Mouse (Mus musculus) forebrain, embryonic 12.5 days (tissue): ENCODE measurements around the gene Upb1. TPM values are rescaled to one million over a fixed set of nuclear protein-coding genes. Genes with fewer than 3 reads are reported as not detected.
A peak's percentile ranks its signal among the peaks of the same experiment; 100 is the strongest.
"Not testable (repeated sequence)": the region's sequence is repeated elsewhere in the genome, so short reads cannot be mapped to it uniquely, and the experiment has no call there.

Source experiments
- ATAC-seq: fragments of 200-750 bp; cut with Nextera tagmentation; 2 replicates; pipeline ENCODE4 v1.8.0; 2017; ENCODE audit warnings: moderate TSS enrichment; ENCODE audit not compliant: low FRiP score
- H3K27ac ChIP-seq: fragments of 300-500 bp; sonication (generic); 2 replicates; pipeline ENCODE4 v1.5.1; 2016; ENCODE audit warnings: mild to moderate bottlenecking
- H3K27me3 ChIP-seq: fragments of 300-500 bp; sonication (generic); 2 replicates; pipeline ENCODE4 v1.6.1; 2016; ENCODE audit warnings: mild to moderate bottlenecking
- H3K36me3 ChIP-seq: fragments of 300-500 bp; sonication (generic); replicated peaks from 2 replicates; pipeline ENCODE4 v1.6.1; 2016; ENCODE audit warnings: mild to moderate bottlenecking
- H3K4me1 ChIP-seq: fragments of 300-500 bp; sonication (generic); 2 replicates; pipeline ENCODE4 v1.6.1; 2016
- H3K4me2 ChIP-seq: fragments of 300-500 bp; sonication (generic); 2 replicates; pipeline ENCODE4 v1.6.1; 2016; ENCODE audit warnings: mild to moderate bottlenecking, moderate library complexity
- H3K4me3 ChIP-seq: fragments of 300-500 bp; sonication (generic); replicated peaks from 2 replicates; pipeline ENCODE4 v1.5.1; 2016; ENCODE audit warnings: mild to moderate bottlenecking
- H3K9ac ChIP-seq: fragments of 300-500 bp; sonication (generic); 2 replicates; pipeline ENCODE4 v1.6.1; 2016; ENCODE audit warnings: mild to moderate bottlenecking
- H3K9me3 ChIP-seq: fragments of 300-500 bp; sonication (generic); 2 replicates; pipeline ENCODE4 v1.6.1; 2016
- WGBS: fragments of 180-500 bp; shearing (Covaris S2); methylation state at CpG from one replicate; pipeline ENCODE4 v1.1.7; 2016; 5-methylcytosine and 5-hydroxymethylcytosine counted together
- polyA plus RNA-seq: library from polyadenylated mRNA; unstranded; fragments of >200 nt; fragmentation: Nextera tagmentation; extraction: Ambion mirVana; gene quantifications from 2 replicates; pipeline ENCODE4 v1.2.1, GENCODE M21; 2016

Upb1 gene
- polyA plus RNA-seq, 1 experiment from 2014 or later: not detected

DNA sequence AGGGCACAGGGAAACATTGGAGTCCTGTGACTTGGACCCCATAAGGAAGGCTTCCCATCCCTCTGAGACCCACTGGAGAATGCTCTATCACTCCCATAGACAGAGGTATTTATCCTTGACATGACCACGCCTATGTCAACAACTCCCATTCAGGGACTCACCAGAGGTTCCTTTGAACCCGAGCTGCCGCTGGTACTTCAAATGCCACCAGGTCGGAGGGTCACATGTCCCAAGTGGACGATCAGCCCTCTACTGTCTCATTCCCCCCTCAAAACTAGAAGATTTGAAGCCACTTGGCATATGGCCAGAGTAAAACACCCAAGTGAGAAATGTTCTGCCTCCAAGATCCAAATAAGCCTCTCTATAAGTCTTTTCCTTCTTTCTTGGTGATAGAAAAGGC lies 73.7 kb downstream of the Upb1 start:
- Histone ChIP-seq H3K4me3 (no peak overlapping the region), H3K27ac (no peak overlapping the region), H3K9ac (no peak overlapping the region), H3K4me1 (0 out of 2 replicates have a peak, but pooled peaks cover 6% of the 10 kb centered on the region), H3K9me3 (no peaks in the 10 kb centered on the region), H3K4me2 (no peak overlapping the region), H3K36me3 (no peaks in the 10 kb centered on the region), H3K27me3 (no peaks in the 10 kb centered on the region)
- 55% methylated on average over 5 of the region's 5 CpGs for WGBS
- ATAC-seq: no peak

DNA sequence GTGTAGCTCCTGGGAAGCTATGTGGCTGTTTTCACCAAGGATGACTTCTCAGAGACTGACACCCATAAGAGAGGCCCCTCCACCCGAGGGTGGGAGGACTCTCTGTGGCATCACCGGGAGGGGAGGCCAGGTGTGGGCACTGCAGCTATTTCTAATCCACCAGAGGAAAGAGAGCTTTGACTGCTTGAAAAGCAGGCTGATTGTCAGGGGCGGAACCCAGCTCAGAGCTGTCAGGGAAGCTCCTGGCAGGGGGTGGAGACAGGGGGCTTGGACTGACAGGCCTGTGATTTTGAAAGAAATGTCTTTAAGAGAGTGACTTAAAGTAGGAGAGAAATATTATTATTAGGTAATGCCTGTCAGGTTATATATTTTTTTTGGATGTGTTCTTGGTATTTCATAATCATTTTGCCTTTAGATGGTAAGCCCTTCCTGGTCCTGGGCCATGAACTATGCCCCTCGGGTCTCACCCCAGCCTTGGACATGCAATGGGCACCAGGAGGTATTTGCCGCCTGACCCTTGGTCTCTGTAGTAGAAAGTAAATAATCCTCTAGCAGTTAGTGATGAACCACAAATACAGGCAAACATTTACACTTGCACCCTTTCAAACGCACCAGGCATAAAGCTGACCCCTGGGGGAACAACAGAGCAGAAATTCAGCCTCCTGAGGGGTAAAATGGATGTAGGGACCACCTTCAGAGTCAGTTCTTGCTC lies 74.4 kb downstream of the Upb1 start:
- not testable (repeated sequence) for ATAC-seq, H3K9ac ChIP-seq, H3K4me2 ChIP-seq, H3K27me3 ChIP-seq, H3K4me3 ChIP-seq, H3K27ac ChIP-seq, H3K4me1 ChIP-seq, H3K36me3 ChIP-seq, H3K9me3 ChIP-seq
- 34% methylated on average over 4 of the region's 6 CpGs for WGBS

DNA sequence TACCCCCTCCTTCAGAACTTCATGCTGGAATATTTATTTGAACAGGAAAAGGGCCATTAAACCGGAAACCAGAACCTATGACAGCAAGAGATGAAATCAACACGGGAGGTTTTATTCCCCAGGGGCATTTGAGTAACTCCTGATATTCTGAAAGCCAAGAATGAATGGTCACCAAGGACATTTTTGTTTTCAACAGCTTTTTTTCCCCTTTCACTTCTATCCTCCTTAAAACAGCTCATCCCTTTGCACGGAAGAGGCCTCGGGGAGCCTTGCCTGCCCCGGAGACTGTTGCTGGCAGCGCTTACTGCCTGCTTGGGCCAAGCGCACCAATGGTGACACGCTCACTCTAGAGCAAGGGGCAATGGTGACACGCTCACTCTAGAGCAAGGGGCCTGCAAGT lies 76.1 kb downstream of the Upb1 start:
- Histone ChIP-seq H3K4me3 (no peak overlapping the region), H3K4me2 (no peak overlapping the region), H3K27ac (no peak overlapping the region), H3K4me1 (0 out of 2 replicates have a peak, but pooled peaks cover 6% of the 10 kb centered on the region), H3K27me3 (no peaks in the 10 kb centered on the region), H3K36me3 (no peaks in the 10 kb centered on the region), H3K9ac (no peak overlapping the region), H3K9me3 (no peaks in the 10 kb centered on the region)
- whole genome bisulfite sequencing: 84% methylated on average over 9 of the region's 9 CpGs
- ATAC-seq: no peak

DNA sequence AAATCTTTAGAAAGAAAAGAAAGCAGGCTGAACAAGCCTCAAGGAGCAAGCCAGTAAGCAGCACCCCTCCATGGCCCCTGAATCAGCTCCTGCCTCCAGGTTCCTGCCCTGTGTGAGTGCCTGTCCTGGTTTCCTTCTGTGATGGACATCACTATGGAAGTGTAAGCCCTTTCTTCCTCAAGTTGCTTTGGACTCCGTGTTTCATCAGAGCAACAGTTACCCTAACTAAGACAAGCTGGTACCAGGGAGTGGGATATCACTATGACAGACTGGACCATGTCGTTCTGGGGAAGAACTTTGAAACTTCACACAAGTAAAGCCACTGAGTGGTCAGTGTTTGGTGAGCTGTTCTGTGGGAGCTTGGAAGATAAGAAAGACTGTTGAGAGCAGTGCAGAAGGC lies 79.0 kb downstream of the Upb1 start:
- Histone ChIP-seq H3K9me3 (no peaks in the 10 kb centered on the region), H3K9ac (no peak overlapping the region), H3K4me1 (0 out of 2 replicates have a peak, but pooled peaks cover 1% of the 10 kb centered on the region), H3K27me3 (no peaks in the 10 kb centered on the region; the same call in 1 of the 2 replicates), H3K27ac (no peak overlapping the region), H3K36me3 (no peaks in the 10 kb centered on the region), H3K4me2 (no peak overlapping the region), H3K4me3 (no peak overlapping the region)
- WGBS: 88% methylated on average over 2 of the region's 2 CpGs
- ATAC-seq: no peak

DNA sequence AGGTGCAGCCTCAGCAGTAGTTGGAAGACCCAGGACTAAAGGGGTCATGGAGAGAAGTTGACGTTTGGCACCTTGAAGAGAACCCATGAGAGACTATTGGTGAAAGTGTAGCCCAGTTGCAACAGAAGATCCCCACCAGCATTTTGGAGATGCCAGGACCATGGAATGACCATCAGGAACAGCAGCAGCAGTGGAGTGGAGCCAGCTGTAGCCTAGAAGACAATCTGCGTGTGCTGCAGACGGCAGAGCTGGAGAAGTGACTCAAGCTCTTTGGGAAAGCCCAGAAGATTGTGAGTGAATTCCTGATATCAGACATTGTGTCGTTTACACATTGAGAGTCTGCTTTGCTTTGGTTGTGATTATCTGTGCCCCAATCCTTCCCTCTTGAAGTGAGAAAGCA lies 80.8 kb downstream of the Upb1 start:
- Histone ChIP-seq H3K9ac (no peak overlapping the region), H3K27me3 (no peaks in the 10 kb centered on the region; the same call in 1 of the 2 replicates), H3K36me3 (no peaks in the 10 kb centered on the region), H3K4me1 (no peaks in the 10 kb centered on the region), H3K27ac (no peak overlapping the region), H3K9me3 (no peaks in the 10 kb centered on the region), H3K4me2 (no peak overlapping the region), H3K4me3 (no peak overlapping the region)
- WGBS: 85% methylated on average over 4 of the region's 4 CpGs
- no peak for ATAC-seq

DNA sequence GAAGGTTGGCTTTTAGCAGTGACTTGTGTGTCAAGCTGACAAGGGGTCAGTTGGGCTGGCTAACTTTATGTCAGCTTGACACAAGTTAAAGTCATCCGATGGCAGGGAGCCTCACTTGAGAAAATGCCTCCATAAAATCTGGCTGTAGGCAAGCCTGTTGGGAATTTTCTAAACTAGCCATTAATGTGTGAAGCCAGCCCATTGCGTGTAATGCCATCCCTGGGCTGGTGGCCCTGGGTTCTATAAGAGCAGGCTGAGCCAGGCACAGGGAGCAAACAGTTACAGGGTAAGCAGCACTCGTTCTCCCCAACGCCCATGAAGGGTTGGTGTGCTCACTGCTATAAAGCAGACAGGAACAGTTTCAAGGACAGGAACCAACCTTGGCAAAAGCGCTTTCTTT lies 81.4 kb downstream of the Upb1 start:
- Histone ChIP-seq H3K4me3 (no peak overlapping the region), H3K9ac (no peak overlapping the region), H3K36me3 (no peaks in the 10 kb centered on the region), H3K27ac (no peak overlapping the region), H3K4me2 (no peak overlapping the region), H3K4me1 (no peaks in the 10 kb centered on the region), H3K27me3 (no peaks in the 10 kb centered on the region; the same call in 1 of the 2 replicates), H3K9me3 (no peaks in the 10 kb centered on the region)
- no peak for ATAC-seq
- WGBS: 86% methylated on average over 5 of the region's 5 CpGs

DNA sequence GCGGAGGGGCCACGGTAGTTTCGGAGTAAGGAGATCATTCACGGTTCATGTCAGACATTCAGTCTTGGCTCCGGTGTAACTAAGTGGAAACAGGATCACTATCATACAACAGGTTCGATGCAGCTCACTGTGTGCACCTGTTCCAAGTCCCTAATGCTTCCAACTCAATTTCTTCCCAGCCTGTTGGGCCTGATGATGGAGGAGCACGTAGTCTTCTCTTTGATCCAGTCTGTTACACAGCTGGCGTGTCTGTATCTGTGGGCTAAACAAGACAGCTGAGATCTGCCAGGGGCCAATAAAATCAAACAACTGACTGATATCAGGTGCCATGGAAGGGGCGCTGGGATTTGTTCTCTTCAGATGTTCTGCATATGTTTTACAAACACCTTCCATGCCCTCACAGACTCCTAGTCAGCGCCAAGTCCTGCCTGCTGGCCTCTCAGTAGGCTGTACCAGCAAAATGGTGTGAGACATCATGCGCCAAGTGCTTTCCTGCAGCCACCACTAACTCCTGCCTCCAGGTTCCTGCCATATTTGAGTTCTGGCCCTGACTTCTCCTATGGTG lies 82.1 kb downstream of the Upb1 start:
- ATAC-seq: no peak
- H3K36me3 ChIP-seq: no peaks in the 10 kb centered on the region
- no peak overlapping the region for H3K4me2 ChIP-seq
- no peak overlapping the region for H3K27ac ChIP-seq
- WGBS: 85% methylated on average over 11 of the region's 11 CpGs
- H3K4me1 ChIP-seq: no peaks in the 10 kb centered on the region
- H3K9me3 ChIP-seq: no peaks in the 10 kb centered on the region
- H3K4me3 ChIP-seq: no peak overlapping the region
- H3K9ac ChIP-seq: no peak overlapping the region
- no peaks in the 10 kb centered on the region; the same call in 1 of the 2 replicates for H3K27me3 ChIP-seq

DNA sequence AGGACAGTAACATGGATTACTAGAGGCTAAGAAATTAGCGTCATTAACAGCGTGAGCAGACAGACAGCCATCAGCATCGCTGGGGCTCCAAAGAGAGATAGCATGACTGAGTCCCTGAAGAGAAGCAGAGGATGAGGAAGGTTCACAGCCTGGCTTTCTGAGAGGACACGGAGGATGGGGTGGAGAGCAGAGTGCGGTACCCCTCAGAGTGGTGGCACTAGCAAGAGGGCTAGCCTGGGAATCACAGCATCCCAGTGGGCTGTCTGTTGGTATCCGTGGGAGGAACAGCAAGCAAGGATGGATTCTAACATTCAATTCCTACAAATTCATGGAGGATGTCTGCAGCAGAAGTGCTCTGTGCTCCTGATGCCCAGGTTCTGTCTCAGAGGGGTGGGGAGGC lies 83.2 kb downstream of the Upb1 start:
- 87% methylated on average over 6 of the region's 6 CpGs for WGBS

DNA sequence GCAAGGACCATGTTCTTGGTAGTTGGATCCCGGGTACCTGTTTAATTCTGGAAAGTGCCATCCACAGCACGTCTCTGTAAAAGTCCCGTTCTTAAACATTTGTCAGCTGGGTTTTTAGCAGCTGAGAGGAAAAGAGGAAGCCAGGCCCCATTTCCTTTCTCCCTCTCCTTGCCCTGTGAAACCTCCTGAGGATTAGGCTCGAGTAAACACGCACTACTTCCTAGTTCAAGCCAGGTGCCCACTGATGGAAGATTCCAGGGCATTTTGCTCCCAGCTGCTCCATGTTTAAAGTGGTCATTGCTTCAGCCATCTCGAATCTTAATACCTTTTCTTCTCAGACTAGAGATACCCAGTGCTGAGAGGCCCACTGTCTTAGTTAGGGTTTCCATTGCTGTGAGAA lies 83.9 kb downstream of the Upb1 start:
- H3K27ac ChIP-seq: no peak overlapping the region
- H3K4me1 ChIP-seq: no peaks in the 10 kb centered on the region
- no peaks in the 10 kb centered on the region for H3K9me3 ChIP-seq
- no peak overlapping the region for H3K4me2 ChIP-seq
- no peak overlapping the region for H3K4me3 ChIP-seq
- 85% methylated on average over 6 of the region's 6 CpGs for WGBS
- H3K36me3 ChIP-seq: no peaks in the 10 kb centered on the region
- no peak for ATAC-seq
- no peak overlapping the region for H3K9ac ChIP-seq
- H3K27me3 ChIP-seq: no peaks in the 10 kb centered on the region; the same call in 1 of the 2 replicates

More for the DNA sequence above, 83.2 kb downstream of the Upb1 start:
- Histone ChIP-seq H3K9ac (no peak overlapping the region), H3K27ac (no peak overlapping the region), H3K27me3 (no peaks in the 10 kb centered on the region; the same call in 1 of the 2 replicates), H3K36me3 (no peaks in the 10 kb centered on the region), H3K9me3 (no peaks in the 10 kb centered on the region), H3K4me3 (no peak overlapping the region), H3K4me1 (no peaks in the 10 kb centered on the region), H3K4me2 (no peak overlapping the region)
- ATAC-seq: no peak

DNA sequence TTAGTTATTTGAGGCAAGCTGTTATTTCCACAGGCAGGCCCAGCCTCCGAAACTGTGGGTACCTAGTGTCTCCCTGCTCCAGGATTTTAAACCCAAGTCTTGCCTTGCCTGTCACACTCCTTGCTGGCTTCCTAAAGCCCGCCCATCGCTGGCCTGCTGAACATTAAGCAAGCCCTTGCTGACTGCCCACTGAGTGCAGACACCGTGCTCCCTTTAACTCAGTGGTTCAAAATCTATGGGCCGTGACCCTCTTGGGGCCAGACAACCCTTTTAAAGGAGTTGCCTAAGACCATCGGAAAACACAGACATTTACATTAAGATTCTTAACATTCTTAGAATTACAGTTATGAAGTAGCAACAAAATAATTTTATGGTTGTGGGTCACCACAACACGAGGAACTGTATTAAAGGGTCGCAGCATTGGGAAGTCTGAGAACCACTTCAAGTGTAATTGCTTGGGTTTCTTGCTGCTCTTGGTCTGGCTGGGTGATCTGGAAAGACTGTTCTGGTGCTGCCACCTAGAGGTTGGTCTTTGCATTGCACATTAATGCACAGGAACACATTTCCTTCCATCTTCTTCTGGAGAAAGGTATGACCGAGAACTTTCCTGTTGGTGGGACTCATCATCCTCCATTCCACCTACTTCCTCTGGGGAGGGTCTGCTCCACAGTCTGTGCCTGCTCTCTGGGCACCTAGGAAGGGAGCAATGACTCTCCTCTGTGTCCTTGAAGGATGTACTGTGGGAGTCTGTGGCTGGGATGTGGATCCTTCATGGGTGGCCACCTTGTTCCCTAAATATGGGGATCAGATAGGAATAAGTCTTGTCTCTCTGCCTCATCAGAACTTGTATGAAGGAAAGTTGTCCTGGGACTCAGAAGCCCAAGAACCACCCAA lies 85.4 kb downstream of the Upb1 start:
- peak; percentile 64 for ATAC-seq
- H3K27me3 ChIP-seq: no peaks in the 10 kb centered on the region; the same call in 1 of the 2 replicates
- no peak overlapping the region for H3K4me3 ChIP-seq
- H3K9ac ChIP-seq: no peak overlapping the region
- no peaks in the 10 kb centered on the region for H3K4me1 ChIP-seq
- H3K9me3 ChIP-seq: no peaks in the 10 kb centered on the region
- H3K4me2 ChIP-seq: no peak overlapping the region
- WGBS: 57% methylated on average over 9 of the region's 9 CpGs
- no peak overlapping the region for H3K27ac ChIP-seq
- H3K36me3 ChIP-seq: no peaks in the 10 kb centered on the region

DNA sequence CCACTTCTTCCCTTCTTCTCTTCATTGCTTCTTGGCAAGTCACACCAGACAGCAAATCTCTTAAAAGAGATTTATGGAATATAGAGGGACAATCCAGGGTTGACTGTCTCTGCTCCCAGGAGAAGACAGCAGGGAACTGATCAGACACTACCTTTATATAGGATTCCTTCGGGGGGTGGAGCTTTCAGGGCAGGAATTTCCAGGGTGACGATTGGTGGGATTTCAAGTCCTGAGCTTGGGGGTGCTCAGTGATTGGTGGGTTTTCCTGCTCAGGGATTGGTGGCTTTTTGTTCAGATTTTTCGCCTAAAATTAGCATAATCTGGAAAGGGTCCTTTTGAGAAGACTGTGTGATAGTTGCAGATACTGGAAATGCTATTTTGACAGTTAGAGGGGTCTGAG lies 86.2 kb downstream of the Upb1 start:
- H3K4me2 ChIP-seq: no peak overlapping the region
- no peak overlapping the region for H3K4me3 ChIP-seq
- no peaks in the 10 kb centered on the region for H3K9me3 ChIP-seq
- WGBS: 66% methylated on average over 3 of the region's 3 CpGs
- H3K4me1 ChIP-seq: no peaks in the 10 kb centered on the region
- no peaks in the 10 kb centered on the region for H3K36me3 ChIP-seq
- ATAC-seq: no peak
- H3K27ac ChIP-seq: no peak overlapping the region
- no peak overlapping the region for H3K9ac ChIP-seq
- H3K27me3 ChIP-seq: no peaks in the 10 kb centered on the region; the same call in 1 of the 2 replicates

DNA sequence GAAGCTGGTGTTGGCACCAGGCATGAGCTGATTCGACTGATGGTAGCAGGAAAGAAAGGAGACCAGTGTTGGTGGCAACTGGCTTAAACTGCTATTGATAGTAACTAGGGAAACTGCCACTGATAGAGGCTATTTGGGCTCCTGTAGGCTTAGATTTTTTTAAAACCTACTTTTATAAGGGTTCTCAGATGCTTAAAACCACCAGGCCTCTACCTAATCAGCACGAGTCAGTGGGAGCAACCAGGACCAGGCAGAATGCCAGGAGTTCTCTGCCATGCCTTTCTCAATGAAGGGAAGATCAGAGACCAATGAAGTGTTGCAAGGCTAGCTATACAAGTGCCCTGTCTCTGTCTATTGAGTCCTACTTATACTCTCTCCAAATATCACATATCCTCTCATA lies 88.6 kb downstream of the Upb1 start:
- ATAC-seq: no peak
- Histone ChIP-seq H3K27ac (no peak overlapping the region), H3K4me1 (no peaks in the 10 kb centered on the region), H3K36me3 (no peaks in the 10 kb centered on the region), H3K4me2 (no peak overlapping the region), H3K27me3 (no peaks in the 10 kb centered on the region), H3K4me3 (no peak overlapping the region), H3K9me3 (no peaks in the 10 kb centered on the region), H3K9ac (no peak overlapping the region)
- WGBS: 78% methylated on average over 2 of the region's 2 CpGs
